Mouse (Mus musculus) forebrain, embryonic 11.5 days (tissue): ENCODE measurements at regions not wholly inside any gene's neighbourhood (a gene's known extent, or its start where the extent isn't known, plus 50 kb on each side); places are given as distances from the start of the nearest gene placed in this dataset.

Experiments used
- ATAC-seq: fragments of 200-750 bp; cut with Nextera tagmentation; replicated peaks from 2 replicates; pipeline ENCODE4 v1.8.0; 2017; ENCODE audit warnings: moderate TSS enrichment; ENCODE audit not compliant: low FRiP score
- DNase-seq: peaks from one replicate; pipeline ENCODE4 v3.0.0-alpha.2; 2017; ENCODE audit warnings: low spot score
- H3K27ac ChIP-seq: fragments of 300-500 bp; sonication (generic); 2 replicates; pipeline ENCODE4 v1.5.1; 2014; ENCODE audit warnings: low read depth, low read length
- H3K27me3 ChIP-seq: fragments of 300-500 bp; sonication (generic); 2 replicates; pipeline ENCODE4 v1.6.1; 2014; ENCODE audit warnings: mild to moderate bottlenecking, low read length, mixed read lengths; ENCODE audit not compliant: control insufficient read depth, insufficient read depth
- H3K36me3 ChIP-seq: fragments of 300-500 bp; sonication (generic); 2 replicates; pipeline ENCODE4 v1.6.1; 2014; ENCODE audit warnings: mild to moderate bottlenecking, low read length, moderate library complexity, mixed read lengths; ENCODE audit not compliant: control insufficient read depth, insufficient read depth
- H3K4me1 ChIP-seq: fragments of 300-500 bp; sonication (generic); replicated peaks from 2 replicates; pipeline ENCODE4 v1.6.1; 2014; ENCODE audit warnings: low read length, mixed read lengths; ENCODE audit not compliant: control insufficient read depth, insufficient read depth
- H3K4me2 ChIP-seq: fragments of 300-500 bp; sonication (generic); 2 replicates; pipeline ENCODE4 v1.6.1; 2014; ENCODE audit warnings: low read depth, mild to moderate bottlenecking, low read length, moderate library complexity, mixed read lengths; ENCODE audit not compliant: severe bottlenecking
- H3K4me3 ChIP-seq: fragments of 300-500 bp; sonication (generic); 2 replicates; pipeline ENCODE4 v1.5.1; 2014; ENCODE audit warnings: low read depth, low read length
- H3K9ac ChIP-seq: fragments of 300-500 bp; sonication (generic); 2 replicates; pipeline ENCODE4 v1.6.1; 2014; ENCODE audit warnings: low read length
- H3K9me3 ChIP-seq: fragments of 300-500 bp; sonication (generic); 2 replicates; pipeline ENCODE4 v1.6.1; 2016; ENCODE audit warnings: low read length, mixed read lengths; ENCODE audit not compliant: control insufficient read depth
- WGBS: fragments of 180-500 bp; shearing (Covaris S2); extraction: QIAGEN DNeasy Blood & Tissue Kit; methylation state at CpG from one replicate; pipeline ENCODE4 v1.1.7; 2014; 5-methylcytosine and 5-hydroxymethylcytosine counted together

DNA sequence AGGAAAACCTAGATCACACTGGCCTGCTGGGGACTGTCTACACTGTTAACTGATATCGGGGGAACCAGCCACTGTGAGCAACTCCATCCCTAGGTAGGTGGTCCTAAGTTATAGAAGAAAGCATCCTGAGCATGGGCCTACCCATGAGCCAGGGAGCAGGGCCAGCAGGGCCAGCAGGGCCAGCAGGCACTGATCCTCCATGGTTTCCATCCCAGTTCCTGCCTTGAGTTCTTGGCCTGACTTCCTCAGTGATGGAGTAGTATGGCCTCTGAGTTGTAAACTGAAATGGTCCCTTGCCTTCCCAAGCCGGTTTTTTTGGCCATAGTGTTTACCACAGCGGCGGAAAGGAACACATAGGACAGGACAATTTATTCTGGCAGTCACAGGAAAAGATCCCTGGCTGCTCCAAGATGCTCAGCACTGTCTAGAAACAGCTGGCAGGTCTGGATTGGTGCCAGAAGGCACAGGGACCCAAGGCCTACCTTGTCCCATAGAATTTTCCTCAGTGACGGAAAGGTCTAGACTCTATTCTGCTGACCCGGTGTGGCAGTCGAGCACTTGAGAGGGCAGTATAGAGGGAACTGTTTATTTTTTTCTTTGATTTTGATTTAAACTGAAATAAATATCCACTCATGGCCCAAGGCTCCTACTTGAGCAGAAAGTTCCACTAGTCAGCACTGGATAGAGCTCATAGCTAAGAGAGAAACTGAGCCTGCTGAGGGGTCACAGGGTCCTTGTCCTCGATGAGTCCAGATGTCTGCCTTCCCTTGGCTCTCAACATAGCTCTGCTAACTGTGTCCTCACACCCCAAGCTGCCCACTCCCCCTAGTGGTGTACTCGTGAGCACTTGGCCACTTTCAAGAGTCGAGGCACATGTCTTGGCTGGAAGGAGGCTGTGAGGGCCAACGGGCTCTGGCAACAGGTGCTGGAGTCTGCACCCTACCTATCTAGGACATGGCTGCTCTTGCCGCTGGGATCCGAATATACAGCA, 50.4 kb upstream of the Disp3 start:
- Histone ChIP-seq H3K9ac (no peak overlapping the region), H3K27me3 (no peaks in the 10 kb centered on the region), H3K4me3 (no peak overlapping the region), H3K36me3 (no peaks in the 10 kb centered on the region), H3K4me1 (no peaks in the 10 kb centered on the region), H3K27ac (no peak overlapping the region), H3K9me3 (no peaks in the 10 kb centered on the region), H3K4me2 (no peak overlapping the region)
- no peak for DNase-seq
- WGBS, result 67% methylated on average over 13 of the region's 13 CpGs
- peak; percentile 31; the same call in 1 of the 2 replicates for ATAC-seq
